Mouse (Mus musculus) thymus, adult 18-20 months (tissue): ENCODE data around the gene Rpia.
"Not testable (repeated sequence)": the region's sequence is repeated elsewhere in the genome, so short reads cannot be mapped to it uniquely, and the experiment has no call there.

Experiments
- DNase-seq, 2 experiments: peaks; one replicate each; pipeline ENCODE4 v3.0.0; 2022; ENCODE audit warnings: mixed read lengths in 2 of 2

The Rpia gene

DNA sequence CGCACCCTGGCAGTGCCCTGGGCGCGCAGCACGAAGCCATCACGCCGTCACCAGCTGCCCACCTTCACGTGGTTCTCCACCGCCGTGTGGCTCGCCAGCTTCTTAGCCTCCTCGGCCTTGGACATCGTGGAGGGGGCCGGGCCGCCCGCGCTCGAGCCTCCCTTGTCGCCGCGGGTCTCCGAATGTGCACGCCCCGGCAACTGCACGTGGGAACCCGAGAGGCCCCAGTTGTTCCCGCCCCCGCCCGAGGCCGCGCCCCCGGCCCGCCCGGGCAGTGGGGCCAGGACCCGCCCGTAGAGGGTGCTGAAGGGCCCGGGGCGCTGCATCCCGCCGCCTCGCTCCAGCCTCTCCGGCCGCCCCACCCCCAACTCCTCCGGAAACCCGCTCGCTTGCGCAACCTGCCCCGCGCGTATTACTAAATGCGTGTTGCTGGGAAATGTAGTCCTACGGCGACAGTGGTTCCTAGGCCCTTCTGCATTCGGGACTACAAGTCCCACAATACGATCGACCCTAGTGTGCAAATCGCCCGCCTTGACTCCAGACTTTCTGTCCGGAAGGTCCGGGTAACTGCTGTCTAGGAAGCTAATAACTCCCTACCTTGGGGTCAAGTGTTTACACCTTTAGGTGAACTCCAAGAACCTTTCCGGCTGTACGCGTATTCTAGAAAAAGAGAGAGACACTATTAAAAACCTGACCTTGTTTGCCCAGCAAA lies at the start of gene Rpia:
Gene Rpia, minus strand, starts transcription at position 409 of the 712 bp plus-strand sequence.
- DNase-seq = peak; percentile 97

DNA sequence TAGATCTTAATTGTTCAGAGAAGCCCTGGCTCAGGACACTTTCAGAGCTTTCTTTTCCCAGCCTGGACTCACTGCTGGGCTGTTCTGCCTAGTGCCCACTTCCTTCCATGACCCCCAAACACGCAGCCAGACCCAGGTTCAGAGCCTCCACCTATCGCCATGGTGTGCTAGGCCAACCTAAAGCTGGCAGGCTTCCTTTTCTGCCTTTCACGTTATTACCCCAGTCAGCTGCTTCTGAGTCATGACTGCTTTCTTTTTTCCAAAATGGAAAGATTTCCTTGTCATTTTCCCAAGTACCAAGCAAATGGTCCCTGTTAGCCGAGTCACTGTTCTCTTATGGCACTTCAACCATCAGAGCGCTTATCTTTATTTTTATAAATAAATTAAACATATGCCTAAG lies 48.2 kb upstream of the Rpia start:
- no peak for DNase-seq

- DNase-seq = no peak
These were observed 46.5 kb upstream of the Rpia start for GRCm38 (mm10) chr6:70838532-70838931.

GRCm38 (mm10) chr6:70837297-70837696 lies 45.3 kb upstream of the Rpia start:
- no peak for DNase-seq

DNA sequence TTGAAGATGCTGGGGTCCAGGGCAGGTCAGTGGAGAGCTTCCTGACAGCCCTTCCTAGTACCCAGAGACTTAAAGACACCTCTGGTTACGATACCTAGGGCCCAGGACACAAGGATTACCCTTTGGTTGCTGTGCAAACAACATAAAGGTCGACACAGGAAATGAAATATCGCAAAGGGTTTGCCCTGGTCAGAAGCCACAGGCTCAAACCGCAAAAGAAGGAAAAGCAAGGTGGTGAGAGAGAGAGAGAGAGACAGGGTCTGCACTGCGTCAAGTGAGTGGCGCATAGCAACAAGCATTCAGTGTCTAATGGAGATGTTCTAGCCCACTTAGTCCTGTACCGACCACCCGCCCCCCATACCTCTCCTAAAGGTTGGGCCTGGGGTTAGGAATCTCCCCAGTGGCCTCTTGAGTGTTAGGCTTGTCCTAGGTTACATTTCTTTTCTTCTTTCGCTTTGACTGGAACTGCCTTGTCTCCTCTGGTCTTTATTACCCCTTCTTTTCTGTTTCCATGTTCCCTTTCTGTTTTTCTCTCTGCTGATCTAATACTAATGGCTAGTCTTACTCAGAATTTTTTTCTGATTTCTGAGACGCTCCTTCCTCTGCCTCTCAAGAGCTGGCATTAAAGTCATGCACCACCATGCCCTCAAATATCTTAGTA lies 39.3 kb upstream of the Rpia start:
- no peak for DNase-seq

GRCm38 (mm10) chr6:70830552-70830951 lies 38.5 kb upstream of the Rpia start:
- no peak for DNase-seq

DNA sequence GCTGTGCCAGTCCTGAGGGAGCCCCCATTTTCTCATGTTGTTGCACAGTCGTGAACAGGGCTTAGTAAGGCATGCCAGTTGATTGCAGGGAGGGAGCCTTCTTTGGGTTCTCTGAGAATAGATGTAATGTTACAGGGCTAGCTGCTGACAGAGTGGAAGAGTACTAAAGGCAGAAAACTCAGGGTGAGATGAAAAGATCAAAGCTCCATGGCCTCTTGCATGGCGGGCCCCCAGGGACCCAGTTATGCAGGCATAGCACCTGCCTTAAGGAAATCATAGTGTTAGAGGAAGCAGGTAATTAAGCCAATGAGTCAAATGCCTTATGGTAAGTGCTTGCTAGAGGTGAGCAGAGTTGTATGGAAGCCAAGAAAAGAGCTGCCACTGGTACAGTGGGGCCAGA lies 37.4 kb upstream of the Rpia start:
- no peak for DNase-seq

DNA sequence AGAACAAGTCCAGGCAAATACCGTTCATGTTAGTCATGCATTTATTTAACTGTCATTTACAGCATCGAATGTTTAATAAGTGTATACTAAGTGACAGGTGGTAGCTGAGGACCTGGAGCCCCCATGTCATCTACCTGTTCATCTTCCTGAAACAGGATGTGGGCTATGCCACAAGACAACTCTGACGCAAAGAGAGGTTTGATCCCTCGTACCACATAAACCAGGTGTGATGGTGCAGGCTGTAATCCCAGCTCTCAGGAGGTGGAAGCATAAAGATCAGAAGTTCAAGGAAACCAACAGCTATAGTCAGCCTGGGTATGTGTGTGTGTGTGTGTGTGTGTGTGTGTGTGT lies 32.9 kb upstream of the Rpia start:
- DNase-seq = peak; percentile 58 to 88

DNA sequence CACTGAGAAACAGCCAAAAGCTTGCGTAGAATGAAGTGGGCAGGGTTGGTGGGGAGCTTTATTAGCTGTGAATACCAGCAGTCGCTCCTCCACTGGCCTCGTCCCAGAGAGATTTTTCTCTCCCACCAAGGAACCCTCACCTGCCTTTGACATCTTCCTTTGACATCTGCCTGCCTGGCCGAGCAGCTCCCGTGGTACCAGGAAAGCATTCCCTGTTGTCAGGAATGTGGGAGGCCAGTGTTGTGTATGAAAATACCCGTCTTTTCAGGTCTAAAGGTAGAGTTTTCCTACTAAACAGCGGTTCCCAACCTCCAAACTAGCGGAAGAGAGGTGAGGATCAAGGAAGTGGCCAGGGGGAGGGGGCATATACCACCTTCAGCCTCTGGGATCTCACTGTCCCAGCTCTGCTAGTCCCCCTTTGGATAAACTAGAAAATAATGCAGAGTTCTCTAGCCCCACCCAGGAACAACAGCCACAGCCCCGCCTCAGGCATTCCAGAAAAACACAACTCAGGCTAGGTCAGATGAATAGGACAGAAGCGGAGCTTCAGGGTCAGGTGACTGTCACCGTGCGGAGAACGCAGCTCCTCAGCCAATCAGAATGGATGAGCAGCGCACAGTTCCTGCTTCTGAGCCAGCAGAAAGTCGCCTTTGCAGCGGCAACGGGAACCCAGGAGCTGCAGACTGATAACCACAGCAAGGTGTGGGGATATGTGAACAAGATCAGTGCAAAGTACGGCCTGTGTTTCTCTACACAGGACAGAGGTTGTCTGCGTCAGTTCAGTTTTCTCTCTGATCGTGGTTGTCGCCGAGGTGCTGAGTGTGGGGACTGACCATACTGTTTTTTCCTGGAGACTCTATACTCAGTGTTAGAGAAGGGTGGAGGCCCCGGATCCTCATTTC lies 32.3 kb upstream of the Rpia start:
- DNase-seq = peak; percentile 74 to 84

- not testable (repeated sequence) for DNase-seq
These were observed 31.2 kb upstream of the Rpia start for GRCm38 (mm10) chr6:70823277-70823676.

GRCm38 (mm10) chr6:70822386-70822910 lies 30.4 kb upstream of the Rpia start:
- no peak for DNase-seq

DNA sequence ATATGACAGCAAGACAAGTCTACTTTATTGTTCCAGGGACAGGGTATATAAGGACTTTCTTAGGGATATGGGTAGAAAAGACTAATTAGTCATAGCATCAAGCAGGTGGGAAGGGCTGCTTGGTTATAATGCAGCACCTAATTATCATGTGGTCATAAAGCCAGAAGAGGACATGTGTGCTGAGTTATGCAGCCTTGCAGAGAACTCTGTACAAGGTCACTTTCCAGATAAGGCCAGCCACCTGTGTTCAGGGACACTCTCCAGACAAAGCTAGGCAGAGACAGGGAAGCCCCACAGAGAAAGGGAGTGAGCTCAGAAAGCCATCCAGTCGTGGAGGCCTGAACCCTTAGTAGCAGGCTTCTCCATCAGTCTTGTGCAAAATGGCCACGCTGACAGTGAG lies 29.5 kb upstream of the Rpia start:
- no peak for DNase-seq

DNA sequence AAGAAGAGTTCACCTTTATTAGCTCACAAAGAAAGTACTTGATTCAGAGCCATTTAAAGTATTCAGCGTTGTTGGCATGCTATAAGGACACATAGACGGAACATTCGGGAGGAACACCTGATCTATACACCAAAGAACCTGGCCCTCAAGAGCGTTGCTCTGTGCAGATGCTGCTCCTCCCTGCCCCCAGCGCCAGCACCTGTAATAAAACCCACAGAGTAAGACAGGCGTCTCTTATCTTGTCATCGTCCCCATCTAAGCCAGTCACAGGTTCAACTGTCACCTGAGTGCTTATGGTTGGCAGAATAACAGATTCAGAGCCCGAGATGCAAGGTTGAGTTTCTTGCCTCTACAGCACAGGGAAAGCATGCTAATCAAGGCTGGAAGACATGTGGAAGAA lies 23.4 kb upstream of the Rpia start:
- peak in 1 of 2 experiments; percentile 47 for DNase-seq

DNA sequence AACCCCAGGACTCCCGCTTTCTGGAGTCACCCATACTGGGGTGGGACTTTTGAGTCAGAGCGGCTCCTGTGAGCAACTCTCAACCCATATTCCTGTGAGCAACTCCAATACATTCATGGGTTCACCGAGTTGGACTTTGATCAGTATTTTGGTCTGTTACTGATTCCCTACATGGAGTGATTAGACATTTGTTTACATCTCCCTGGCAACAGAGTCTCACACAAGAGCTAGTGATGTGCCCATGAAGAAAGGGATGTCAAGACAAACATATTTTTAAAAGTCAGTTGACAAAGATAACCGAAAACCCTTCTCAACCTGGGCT lies 22.6 kb upstream of the Rpia start:
- DNase-seq = no peak

GRCm38 (mm10) chr6:70813921-70814628 lies 22.0 kb upstream of the Rpia start:
- DNase-seq = peak; percentile 55 to 76

- DNase-seq = no peak
These were observed 20.5 kb upstream of the Rpia start for GRCm38 (mm10) chr6:70812526-70812895.

- peak; percentile 61 to 70 for DNase-seq
These were observed 19.8 kb upstream of the Rpia start for GRCm38 (mm10) chr6:70811557-70812525.

DNA sequence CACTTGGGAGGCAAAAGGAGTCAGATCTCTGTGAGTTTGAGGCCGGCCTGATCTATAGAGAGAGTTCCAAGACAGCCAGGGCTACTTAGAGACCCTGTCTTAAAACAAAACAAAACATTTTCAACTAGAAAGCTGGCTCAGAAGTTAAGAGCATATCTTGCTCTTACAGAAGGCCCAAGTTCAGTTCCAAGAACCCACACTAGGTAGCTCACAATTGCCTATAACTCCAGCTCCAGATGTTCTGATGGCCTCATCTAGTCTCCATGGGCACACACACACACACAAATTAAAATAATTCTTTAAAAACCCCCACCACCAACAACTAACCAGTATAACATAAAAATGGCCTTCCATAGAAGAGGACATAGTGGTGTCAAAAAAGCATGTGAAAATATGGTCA lies 18.5 kb upstream of the Rpia start:
- no peak for DNase-seq

- no peak for DNase-seq
These were observed 14.5 kb upstream of the Rpia start for GRCm38 (mm10) chr6:70806514-70806912.

DNA sequence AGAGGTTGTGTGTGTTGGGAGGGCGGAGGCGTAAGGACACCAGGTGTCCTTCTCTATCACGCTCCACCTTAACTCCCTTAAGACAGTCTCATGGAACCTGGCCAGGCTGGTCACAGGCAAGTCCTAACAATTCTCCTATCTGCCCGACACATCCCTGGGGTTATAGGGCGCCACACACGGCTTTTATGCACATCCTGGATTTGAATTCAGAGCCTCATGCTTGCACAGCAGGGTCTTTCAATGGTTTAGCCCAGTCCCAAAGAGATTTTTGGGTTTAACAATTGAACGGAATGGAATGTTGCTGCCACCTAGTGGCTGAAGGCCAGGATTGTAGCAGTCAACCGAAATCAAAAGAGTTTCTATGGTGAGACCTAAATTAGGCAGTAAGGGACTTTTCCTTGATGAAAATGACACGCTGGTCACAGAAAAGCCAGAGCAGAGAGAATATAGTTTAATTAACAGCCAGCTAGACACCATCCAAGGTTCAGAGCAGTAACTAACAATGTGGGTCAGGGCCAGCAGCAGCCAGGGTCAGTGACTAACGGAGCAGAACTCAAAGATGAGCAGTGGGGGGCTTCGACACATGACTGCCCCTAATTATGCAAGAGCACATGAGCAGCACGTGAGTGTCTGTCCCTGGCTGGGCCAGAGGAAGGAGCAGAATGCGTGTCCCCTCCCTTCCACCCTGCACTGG lies 13.9 kb upstream of the Rpia start:
- no peak for DNase-seq

DNA sequence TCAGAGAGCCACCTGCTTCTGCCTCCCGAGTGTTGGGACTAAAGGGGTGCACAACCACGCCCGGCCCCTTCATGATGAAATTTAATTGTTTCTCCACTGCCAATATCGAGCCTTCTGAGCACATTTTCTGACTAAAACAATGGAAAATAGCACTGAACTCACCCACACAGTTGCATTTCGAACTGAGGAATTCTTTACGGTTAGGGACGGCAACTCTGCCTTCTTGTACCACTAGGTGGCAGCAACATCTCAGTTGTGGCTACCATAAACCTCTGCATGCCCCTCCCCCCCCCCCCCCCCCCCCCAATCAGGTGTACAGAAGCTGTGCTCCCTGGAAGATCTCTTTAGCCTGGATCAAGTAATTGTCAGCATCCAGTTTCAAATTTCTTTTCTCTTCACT lies 13.2 kb upstream of the Rpia start:
- DNase-seq = no peak
